Mouse (Mus musculus): ENCODE results near the gene Pde10a.

The Pde10a gene

DNA sequence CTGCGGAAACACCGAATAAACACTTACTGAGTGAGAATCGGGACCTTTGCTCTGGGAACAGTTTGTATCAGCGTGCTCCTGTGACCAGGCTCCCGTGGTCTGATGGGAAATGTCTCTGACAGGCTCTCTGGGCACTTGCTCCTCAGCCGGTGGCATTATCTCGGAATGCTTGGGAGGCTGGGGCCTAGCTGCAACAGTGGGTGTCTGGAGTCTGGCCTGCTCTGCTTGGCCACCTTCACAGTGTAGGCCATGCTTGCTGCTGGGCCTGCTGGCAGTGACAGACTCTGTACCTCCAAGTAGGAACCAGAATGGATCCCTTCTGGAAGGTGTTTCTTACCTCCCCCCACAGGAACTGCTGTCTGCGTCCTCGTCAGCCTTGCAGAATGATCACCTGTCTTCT lies 362.9 kb downstream of the Pde10a start:
- DNase-seq (ENCODE audit: low spot score in 2 of 2): no peak

DNA sequence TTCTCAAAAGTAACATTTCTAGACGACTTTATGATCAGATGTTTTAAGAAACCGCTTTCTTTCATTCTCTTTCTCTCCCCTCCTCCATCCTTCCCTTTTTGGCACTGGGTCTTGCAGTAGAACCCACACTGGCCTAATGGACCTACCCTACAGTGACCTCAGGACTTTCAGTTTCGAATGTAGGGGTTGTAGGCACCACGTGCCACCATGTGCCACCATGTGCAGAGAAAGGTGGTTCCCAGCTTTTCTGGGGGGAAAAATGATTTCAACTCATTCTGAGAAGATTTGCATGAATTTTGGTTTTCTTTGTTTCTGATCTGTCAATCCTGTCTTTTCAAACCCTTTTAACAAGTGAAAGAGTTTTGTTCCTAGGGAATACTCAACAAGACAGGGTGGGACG lies 363.5 kb downstream of the Pde10a start:
- no peak for DNase-seq (ENCODE audit: low spot score in 2 of 2)

DNA sequence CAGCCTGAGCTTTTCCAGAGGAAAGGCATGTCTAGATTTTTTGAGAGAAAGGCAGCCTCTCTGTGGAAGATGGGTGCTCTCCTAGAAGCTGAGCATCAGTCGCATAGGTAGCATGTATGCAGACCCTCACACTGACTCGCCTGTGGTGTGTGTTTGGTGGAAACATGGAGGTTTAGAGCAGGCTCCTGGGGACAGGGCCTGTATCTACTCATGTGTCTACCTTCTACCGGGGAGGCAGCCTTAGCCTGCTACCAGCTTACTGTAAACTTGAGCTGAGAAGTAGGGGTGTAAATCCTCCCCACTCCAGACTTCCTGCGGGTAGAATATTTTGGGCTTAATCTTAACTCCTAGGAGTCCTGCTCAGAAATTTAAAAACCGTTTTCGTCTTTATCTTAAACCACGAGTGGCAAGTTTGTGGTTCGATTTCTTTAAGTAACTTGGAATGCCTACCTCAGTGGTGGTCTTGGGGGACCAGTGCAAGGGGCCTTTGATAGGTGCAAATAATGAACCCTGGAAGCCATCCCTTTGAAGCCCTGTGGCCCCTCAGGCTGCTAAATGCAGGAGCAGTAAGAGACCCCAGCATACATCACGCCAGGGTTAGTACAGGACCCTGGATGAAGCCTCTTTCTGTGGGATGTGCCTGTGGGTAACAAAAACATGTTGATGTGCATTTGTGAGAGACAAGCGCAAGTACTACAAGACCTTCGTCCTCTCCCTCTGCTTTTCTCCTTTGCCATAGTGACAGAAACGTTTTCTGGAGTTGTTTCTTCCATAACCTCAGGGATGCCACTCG lies 367.2 kb downstream of the Pde10a start:
- no peak for DNase-seq (ENCODE audit: low spot score in 2 of 2)

DNA sequence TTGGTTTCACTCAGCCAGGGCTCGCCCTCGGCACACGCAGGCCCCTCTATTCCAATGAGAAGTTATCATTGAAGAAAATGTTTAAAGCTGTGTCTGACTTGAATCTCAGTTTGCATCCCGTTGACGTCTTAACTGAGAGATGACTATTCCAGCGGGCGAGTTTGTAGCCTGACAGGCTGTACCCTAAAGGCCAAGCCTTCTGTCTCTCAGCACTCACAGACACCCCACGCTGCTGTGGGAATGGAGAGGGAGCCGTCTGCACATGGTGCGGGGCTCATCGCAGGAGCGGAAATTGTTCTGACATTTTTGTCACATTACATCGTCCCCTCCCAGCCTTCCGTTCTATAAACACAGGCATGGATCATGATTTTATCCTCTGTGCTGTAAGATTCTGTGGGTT lies 370.8 kb downstream of the Pde10a start:
- no peak for DNase-seq (ENCODE audit: low spot score in 2 of 2)

DNA sequence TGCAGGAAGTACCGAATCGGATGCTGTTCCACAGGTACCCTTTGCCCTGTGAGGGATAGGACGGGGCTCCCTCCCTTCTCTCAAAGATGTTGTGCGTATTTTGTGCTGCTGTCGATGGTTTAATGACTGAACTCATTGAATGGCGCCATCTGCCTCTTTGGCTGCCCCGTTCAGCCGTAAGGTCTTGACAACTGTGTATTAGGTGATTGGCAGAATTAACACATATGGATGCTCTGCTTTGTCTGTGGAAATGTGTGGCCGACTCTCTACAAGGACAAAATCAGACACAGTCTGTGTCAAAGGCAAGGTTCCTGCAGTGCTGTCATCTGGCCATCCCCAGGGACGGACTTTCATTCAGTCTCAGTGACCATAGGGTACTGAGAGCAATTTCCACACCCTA lies 372.6 kb downstream of the Pde10a start:
- DNase-seq (ENCODE audit: low spot score in 2 of 2): no peak

DNA sequence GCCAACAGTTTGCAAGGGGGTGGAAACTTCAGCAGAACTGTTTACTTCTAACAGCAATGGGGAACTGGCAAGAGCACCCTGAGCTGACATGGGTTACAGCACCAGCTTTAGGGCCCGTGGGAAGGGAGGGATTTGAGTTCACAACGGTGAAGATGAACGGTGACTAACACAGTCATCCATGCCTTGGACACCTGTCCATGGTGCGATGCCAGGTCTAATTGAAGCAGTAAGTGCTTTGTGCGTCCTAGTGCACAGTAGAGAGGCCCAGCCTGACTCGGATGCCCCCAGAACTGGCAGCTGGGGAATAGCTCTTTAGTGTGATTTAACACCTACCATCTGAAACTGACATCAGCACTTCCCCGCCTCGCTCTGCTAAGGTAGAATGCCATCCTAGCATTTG lies 373.0 kb downstream of the Pde10a start:
- no peak for DNase-seq (ENCODE audit: low spot score in 2 of 2)

DNA sequence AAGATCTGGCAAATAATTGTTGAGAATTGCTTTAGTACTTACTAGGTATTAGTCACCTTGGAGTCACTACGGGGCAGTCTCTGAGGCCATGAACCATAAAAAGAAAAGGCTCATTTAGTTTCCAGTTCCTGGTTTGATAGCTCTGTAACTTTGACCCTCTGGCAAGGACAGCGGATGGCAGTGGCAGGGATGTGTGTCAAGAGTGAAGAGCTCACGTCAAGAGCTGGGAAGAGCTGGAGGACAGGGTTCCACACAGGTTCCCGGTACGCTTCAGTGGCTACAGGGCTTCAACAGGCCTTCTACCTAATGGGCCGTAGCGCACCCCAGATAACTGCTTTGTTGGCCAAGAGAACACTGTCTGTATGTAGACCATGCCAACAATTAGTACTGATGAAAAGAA lies 374.0 kb downstream of the Pde10a start:
- no peak for DNase-seq (ENCODE audit: low spot score in 2 of 2)

DNA sequence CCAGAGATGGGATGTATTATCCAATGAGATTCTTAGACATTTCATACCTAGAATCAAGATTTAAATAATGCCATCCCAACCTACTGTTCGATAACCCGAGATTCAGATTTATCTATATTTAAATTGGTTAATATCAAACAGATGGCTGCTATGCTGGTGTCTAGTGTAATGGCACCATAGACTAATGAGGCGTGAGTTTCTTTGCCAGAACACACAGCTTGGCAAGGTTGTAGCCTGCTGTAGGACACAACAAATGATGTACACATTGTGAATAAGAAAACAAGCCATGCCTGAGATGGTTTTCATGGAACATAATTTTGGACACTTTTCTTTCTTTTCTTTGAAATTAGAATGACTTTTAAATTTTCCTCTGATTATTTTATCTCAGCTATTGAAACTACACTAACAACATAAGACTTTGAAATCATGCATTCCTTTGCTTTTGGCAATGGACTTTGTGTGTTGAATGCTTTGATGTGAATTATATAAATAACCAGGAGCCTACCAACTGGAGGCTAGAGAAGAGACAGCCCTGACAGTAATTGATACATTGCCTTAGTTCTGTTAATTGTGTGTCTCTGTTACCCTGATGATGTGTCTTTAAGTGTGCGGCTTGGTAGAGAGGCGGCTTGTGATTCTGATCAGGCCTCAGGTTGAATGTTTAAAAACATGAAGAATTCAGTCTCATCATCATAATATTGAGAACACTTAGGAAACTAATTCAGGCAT lies 378.5 kb downstream of the Pde10a start:
- no peak for DNase-seq (ENCODE audit: low spot score in 2 of 2)

DNA sequence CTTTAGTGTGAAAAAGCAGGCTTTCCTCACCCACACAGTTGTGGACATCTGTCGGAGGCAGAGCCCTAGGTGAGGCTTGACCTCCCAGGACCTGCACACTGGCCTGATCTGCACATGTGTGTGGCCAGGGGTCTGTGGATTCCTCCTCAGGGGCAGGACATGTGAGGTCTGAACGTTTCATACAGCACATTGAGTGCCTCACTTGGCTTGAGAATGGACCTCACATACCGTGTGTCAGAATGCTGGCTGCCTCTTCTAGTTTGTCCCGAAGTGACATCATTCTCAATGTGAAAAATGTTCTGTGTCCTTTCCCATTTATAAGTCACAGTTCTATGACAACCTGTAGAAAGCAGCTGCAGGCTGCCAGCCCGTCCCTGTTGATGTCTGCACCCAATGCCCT lies 385.4 kb downstream of the Pde10a start:
- DNase-seq (ENCODE audit: low spot score in 2 of 2): no peak

DNA sequence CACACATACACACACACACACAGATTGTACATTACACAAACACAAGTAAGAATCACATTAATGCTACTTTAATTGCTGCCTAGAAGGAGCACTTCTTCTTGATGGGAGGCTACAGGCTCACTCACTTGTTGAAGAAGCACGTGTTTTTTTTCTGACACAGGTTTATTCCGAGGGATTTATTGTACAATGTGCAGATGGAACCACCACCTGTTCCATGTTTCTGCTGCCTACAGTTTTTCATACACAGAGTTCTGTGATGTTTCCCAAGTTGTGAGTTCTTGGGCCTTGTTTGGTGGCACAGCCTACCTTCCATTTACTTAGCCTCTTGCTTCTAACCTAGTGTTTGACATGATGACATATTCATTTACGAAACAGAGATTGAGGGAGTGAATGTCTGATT lies 387.8 kb downstream of the Pde10a start:
- DNase-seq (ENCODE audit: low spot score in 2 of 2): no peak

DNA sequence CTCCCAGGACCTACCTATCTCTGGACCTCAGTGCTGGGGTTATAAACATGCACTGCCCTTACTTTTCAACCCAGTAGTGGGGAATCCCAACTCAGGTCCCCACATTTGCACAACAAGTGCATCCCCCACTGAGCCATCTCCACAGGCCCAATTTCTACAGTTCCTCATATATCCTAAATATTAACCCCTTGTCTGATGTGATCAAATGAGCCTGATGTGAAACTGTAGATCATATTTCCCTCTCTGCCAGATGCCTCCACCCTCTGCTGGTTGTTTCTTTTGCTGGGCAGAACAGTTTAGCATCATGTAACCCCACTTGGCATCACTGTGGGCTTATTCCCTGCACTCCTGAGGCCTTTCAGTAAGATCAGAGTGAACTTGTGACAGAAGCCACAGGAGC lies 390.5 kb downstream of the Pde10a start:
- no peak for DNase-seq (ENCODE audit: low spot score in 2 of 2)

DNA sequence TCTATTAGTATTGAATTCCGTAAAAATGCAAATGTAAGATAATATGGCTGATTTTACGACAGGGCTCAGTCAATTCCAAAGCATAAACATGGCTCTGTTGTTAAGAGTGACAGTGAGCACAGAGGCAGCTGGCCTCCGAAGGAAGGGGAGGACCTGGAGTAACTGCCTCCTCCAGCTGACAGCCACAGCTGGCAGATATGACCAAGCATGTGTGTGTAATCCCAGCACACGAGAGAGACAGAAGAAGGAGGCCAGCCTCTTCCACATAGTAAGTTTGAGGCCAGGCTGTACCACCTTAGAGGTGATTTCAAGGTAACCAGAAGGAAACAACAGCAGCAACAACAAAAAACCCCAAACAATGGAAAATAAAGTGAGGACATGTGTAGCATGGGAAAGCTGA lies 397.9 kb downstream of the Pde10a start:
- no peak for DNase-seq (ENCODE audit: low spot score in 2 of 2)

DNA sequence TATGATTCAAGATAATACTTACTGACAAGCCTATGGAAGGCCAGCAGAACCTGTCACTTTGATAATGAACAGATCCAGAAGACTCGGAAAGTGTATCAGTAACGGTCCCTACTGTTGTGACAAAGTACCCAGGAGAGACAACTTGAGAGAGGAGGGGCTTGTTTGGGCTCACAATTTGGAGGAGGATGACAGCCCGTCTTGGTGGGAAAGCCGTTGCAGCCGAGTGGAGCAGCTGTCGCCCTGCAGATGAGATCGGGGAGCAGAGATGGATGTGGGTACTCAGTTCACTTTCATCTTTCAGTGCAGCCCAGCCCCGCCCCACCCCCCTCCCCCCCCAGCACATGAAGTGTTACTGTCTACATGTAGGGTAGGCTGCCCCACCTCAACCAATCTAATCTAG lies 398.6 kb downstream of the Pde10a start:
- no peak for DNase-seq (ENCODE audit: low spot score in 2 of 2)

DNA sequence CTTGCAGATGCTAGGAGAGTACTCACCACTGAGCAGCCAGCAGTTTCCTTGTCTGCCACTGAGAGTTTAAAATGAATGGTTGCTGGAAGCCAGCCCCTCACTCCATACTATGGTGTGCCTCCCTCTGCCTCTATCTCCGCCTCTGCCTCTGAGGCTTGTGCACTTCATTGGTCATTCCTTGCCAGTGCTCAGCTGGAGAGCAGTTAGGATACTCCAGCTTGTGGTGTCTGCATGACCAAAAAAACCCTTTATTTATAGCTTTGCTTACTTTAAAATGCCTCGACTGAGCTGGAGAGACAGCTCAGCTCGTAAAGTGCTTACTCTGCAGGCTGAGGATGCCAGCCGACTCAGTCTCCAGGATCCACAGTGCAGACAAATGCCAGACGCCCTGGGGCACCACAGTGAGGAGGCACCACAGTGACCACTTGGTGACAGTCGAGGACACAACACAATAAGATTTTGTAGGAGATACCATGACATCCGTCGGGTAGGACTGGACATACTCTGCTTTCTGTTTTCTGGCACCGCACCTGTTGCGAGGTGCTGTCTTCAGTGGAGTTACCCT lies 400.7 kb downstream of the Pde10a start:
- DNase-seq (ENCODE audit: low spot score in 2 of 2): no peak

DNA sequence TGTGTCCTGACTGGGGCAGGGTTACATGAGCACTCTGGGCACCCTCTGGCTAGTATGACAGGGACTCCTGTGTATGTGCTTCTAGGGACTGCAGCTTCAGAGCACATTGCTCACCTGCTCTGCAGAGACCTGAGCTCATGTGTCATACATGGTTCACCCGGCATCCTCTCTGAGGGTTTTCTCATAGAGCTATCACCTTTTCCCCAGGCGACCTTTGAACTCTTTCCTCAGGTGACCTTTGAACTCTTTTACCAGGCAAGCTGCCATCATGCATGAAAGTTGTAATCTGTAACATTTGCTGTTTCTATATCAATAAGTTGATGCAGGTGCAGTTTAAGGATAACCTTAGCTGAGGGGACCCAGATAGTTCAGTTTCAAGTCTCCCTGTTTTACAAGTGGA lies 403.4 kb downstream of the Pde10a start:
- DNase-seq (ENCODE audit: low spot score in 2 of 2): no peak

DNA sequence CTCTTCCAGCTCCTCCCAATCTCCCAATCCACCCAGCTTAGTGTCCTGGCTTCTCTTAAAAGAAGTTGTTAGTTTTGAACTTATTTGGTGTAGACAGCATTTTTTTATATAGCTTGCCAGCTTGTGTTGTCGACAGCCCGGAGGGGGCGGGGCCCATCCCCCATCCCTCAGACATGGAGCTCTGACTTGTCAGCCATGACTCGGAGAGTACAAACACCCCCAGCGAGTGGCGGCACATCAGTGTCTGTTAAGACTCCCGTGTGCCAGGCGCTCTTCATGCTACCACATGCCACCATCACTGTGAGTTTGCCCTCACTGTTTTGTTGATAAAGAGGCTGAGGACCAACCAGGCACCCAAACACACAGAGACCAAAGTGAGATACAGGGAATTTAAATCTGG lies 404.5 kb downstream of the Pde10a start:
- DNase-seq (ENCODE audit: low spot score in 2 of 2): no peak

DNA sequence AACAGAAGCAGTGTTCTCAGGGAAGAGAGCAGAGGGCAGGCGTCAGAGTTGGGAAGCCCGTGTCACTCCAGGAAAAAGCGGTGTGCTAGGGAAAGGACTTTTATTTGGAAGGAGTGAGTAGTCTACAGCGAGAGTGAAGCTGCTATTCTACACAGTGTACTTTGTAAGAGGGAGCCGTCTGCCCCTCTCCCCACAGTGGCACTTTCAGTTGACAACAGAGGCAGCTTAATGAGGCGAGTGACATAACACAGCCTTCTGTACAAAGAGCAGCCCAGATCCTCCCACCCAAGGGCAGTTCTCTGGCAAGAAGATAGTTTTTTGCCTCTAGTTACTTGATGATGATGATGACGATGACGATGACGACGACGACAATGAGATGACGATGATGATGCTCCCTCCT lies 410.4 kb downstream of the Pde10a start:
- DNase-seq (ENCODE audit: low spot score in 2 of 2): no peak

DNA sequence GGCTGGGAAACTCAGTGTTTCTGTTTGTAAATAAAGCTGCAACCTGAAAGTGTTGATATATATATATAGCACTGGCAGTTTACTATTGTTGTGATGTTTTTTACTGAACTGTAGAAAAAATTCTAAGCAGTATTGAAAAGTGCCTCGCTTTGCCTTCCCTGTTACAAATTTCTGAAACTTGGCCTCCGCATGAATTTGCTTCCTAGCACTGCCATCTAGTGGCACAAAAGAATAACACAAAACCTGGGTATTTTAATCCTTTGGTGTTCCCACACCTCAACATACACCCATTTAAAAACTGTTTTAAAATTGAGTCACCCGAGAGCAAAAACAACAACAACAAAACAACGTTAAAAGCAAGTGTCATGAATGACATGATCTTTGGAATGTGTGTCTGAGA lies 411.4 kb downstream of the Pde10a start:
- no peak for DNase-seq (ENCODE audit: low spot score in 2 of 2)

DNA sequence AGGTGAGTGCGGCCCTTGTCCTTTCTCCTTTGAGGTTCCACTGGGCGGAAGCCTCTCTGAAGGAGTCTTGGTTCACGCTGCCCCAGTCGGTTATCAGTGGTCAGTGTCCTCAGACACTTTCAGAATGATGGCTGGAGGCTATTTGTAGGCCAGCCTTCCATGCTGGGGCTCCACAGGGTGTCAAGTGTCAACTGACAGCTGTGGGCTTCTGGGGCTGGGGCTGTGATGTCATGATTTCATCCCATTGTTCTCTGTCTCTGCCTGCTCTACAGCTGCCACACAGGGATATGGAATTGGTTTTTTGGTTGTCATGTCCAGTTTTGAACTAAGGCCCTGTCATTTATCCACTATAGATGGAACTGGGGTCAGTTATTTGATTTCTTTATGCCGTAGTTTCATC lies 426.4 kb downstream of the Pde10a start:
- DNase-seq (ENCODE audit: low spot score in 2 of 2): no peak

DNA sequence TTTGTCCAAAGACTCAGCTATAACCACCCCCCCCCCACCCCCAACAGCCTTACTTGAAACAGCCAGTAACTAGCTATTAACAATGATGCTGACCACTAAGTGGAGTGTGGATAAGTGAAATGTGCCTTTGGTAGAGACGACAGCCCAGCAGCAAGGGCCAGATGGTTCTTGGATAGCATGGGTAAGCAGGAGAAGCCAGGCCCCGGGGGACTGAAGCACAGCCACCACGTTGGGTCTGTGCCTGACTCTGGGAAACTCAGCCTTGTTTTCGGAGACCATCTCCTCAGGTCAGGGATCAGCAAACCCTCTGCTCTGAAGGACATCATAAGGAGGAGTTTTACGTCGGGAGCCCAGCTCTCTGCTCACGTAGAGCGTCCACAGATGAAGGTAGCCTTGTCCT lies 427.8 kb downstream of the Pde10a start:
- DNase-seq (ENCODE audit: low spot score in 2 of 2): no peak

DNA sequence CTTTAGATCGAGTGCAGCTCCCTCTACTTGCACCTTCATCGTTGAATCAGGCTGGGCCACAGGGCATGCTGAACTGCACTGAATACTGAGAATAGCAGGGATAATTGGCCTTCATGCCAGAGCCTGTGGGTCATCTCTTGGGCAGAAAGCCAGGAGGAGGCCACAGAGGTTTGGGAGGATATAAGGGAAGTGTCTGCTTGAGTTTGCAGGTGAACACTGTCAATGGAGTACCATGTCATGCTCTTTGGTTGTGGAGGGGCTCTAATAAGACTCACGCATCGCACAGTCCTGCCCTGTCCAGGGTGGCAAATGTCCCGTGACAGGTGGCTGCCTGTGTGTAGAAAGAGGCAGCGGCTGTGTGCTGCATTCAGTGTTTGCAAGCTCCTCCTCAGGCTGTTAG lies 433.0 kb downstream of the Pde10a start:
- no peak for DNase-seq (ENCODE audit: low spot score in 2 of 2)

DNA sequence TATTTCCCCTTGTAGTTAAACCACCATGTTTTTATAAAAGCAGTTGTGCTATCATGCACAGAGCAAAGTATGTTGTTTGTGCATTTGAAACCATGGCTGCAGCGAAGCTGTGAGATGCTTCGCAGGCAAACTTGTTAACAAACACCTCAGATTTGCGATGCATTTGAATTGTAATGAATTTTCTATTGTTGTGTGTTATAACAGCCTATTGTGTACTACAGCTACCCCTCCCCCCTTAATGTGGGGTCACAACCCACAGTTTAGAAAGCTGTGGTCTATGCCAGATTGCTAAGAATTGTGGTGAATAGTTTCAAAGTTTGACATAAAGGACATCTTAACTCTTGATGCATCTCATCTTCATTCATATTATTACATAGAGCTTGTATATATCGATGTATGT lies 435.2 kb downstream of the Pde10a start:
- DNase-seq (ENCODE audit: low spot score in 2 of 2): no peak

DNA sequence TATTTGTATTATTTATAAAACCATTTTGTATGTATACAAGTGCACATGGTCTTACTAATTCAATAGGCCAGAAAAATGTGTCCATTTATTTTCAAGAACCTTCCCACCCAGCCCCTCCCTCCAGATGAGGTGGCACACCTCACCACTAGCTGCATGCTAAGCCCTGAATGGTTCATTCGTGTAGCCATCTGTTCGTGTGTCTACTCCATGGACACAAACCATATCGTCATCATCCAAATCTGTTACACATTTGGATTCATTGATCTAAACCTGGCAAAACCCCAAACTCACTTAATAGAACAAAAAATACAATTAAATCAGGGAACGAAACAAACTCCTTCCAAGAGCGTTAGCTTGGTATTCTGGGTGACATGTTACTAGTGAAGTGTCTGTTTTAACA lies 435.9 kb downstream of the Pde10a start:
- no peak for DNase-seq (ENCODE audit: low spot score in 2 of 2)

Measured in frontal cortex, postnatal 14 days (tissue).